Mouse (Mus musculus) small intestine, adult 2 months (tissue): ENCODE data around the gene Gm28961. TPM values are rescaled to one million over a fixed set of nuclear protein-coding genes. Genes with fewer than 3 reads are reported as not detected.
"Not testable (repeated sequence)": the region's sequence is repeated elsewhere in the genome, so short reads cannot be mapped to it uniquely, and the experiment has no call there.

Experiments
- H3K27ac ChIP-seq: fragments of 200-500 bp; 2 replicates; pipeline ENCODE4 v1.5.1; 2012; ENCODE audit warnings: low read depth, low read length, control low read depth, inconsistent platforms; ENCODE audit not compliant: insufficient read depth
- H3K27me3 ChIP-seq: fragments of 200-500 bp; 2 replicates; pipeline ENCODE4 v1.6.1; 2012; ENCODE audit warnings: mild to moderate bottlenecking, moderate library complexity, low read length, inconsistent platforms; ENCODE audit not compliant: control insufficient read depth, insufficient read depth
- H3K36me3 ChIP-seq: fragments of 200-500 bp; 2 replicates; pipeline ENCODE4 v1.6.1; 2012; ENCODE audit warnings: mild to moderate bottlenecking, low read length, control low read depth, inconsistent platforms; ENCODE audit not compliant: control insufficient read depth, insufficient read depth
- H3K4me1 ChIP-seq: fragments of 200-500 bp; 2 replicates; pipeline ENCODE4 v1.6.1; 2012; ENCODE audit warnings: low read length, inconsistent platforms, mixed read lengths; ENCODE audit not compliant: control insufficient read depth, insufficient read depth, insufficient read length
- H3K4me3 ChIP-seq: fragments of 200-500 bp; 2 replicates; pipeline ENCODE4 v1.5.1; 2012; ENCODE audit warnings: low read depth, mild to moderate bottlenecking, control low read depth, inconsistent platforms, low read length, moderate library complexity
- WGBS: fragments of 180-500 bp; shearing (Covaris S2); methylation state at CpG from one replicate; pipeline ENCODE4 v1.1.7; 2018; 5-methylcytosine and 5-hydroxymethylcytosine counted together
- polyA plus RNA-seq: library from polyadenylated mRNA; depleted of rRNA; stranded (reverse); fragments of >200 nt; gene quantifications from 2 replicates; pipeline ENCODE4 v1.2.3, GENCODE M21; 2012; rRNA removed

Gene Gm28961
- polyA plus RNA-seq = not detected in 2 replicates

DNA sequence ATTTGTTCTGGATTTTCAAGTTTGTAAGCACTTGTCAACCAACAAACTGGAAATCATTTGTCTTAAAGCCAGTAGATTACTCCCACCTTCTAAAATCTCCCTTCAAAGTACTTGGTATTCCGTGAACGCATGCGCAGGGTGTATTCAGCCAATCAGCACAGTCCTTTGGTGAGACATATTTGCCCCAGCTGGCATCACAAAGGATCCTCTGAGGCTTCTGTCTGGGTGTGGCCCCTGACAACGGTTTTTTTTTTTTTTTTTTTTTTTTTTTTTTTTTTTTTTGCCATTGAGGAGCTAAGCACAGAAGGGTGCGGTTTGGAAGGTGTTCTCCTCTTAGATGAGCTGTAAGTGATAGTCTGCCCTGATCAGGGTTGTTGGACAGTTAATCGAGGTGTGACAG is at the start of gene Gm28961:
Gene Gm28961 (plus strand): TSS at position 301 of the 400 bp plus-strand sequence.
- not testable (repeated sequence) for H3K4me3 ChIP-seq, H3K4me1 ChIP-seq, H3K27me3 ChIP-seq, H3K27ac ChIP-seq, H3K36me3 ChIP-seq
- no CpG with 5 or more reads among the region's 6 CpGs for WGBS

Other genes starting within 250 kb of the Gm28961 start
- gene Gm21943, start 172.0 kb upstream of the Gm28961 start, polyA plus RNA-seq = not detected in 2 replicates